Mouse (Mus musculus): ENCODE results near the gene Gm21454. TPM values are rescaled to one million over a fixed set of nuclear protein-coding genes. Genes with fewer than 3 reads are reported as not detected.
"Not testable (repeated sequence)": the region's sequence is repeated elsewhere in the genome, so short reads cannot be mapped to it uniquely, and the experiment has no call there.

Gene Gm21454
- not detected in 2 replicates for polyA plus RNA-seq (2014; fragmentation: Nextera tagmentation; extraction: Ambion mirVana)

DNA sequence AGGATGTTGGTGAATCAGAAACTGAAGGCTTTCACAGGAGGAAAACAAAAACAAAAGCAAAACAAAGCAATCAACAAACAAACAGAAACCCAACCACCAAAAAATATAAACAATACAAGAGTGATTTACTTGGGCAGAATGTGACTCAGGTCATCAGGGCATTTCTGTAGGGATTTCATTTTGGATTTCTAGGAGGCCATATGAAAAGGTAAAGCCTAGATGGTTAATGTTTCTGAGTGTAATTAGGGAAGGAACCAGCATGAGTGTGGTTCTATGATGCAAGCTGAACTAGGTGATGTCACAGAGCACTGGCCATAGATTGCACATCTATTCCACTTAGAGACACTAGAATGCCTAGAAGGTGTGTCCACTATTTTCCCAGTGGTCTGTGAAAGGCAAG is at the start of gene Gm21454, which contains the start of gene Gm21440:
Gm21454 (plus strand) TSS at position 352 of the 400 bp plus-strand sequence.
Gm21440 (plus strand) TSS at position 301 of the 400 bp plus-strand sequence.
- not testable (repeated sequence) for H3K27me3 ChIP-seq (ENCODE audit: control insufficient read depth, insufficient read depth, low read length); H3K9ac ChIP-seq (ENCODE audit: low read length); ATAC-seq (ENCODE audit: insufficient number of reproducible peaks, insufficient read depth, low FRiP score, low read depth); H3K4me3 ChIP-seq (ENCODE audit: control insufficient read depth in 1 of 2, insufficient read depth in 1 of 2, low read depth in 1 of 2, low read length in 2 of 2); H3K4me1 ChIP-seq (ENCODE audit: control insufficient read depth in 2 of 2, insufficient read depth in 2 of 2, low read length in 2 of 2); H3K4me2 ChIP-seq (ENCODE audit: low read length); H3K27ac ChIP-seq (replicated peaks in 1 of 2; ENCODE audit: control insufficient read depth in 1 of 2, insufficient read depth in 1 of 2, low read depth in 2 of 2, low read length in 2 of 2); H3K36me3 ChIP-seq (ENCODE audit: control insufficient read depth, insufficient read depth, low read length); H3K9me3 ChIP-seq (ENCODE audit: control insufficient read depth, low read length)

- not testable (repeated sequence) for H3K4me2 ChIP-seq (ENCODE audit: low read length); ATAC-seq (ENCODE audit: insufficient number of reproducible peaks, insufficient read depth, low FRiP score, low read depth); H3K27ac ChIP-seq (replicated peaks in 1 of 2; ENCODE audit: control insufficient read depth in 1 of 2, insufficient read depth in 1 of 2, low read depth in 2 of 2, low read length in 2 of 2); H3K9me3 ChIP-seq (ENCODE audit: control insufficient read depth, low read length); H3K4me3 ChIP-seq (ENCODE audit: control insufficient read depth in 1 of 2, insufficient read depth in 1 of 2, low read depth in 1 of 2, low read length in 2 of 2); H3K9ac ChIP-seq (ENCODE audit: low read length); H3K36me3 ChIP-seq (ENCODE audit: control insufficient read depth, insufficient read depth, low read length); H3K4me1 ChIP-seq (ENCODE audit: control insufficient read depth in 2 of 2, insufficient read depth in 2 of 2, low read length in 2 of 2); H3K27me3 ChIP-seq (ENCODE audit: control insufficient read depth, insufficient read depth, low read length)
- WGBS, result no CpG with 5 or more reads among the region's 3 CpGs
These were observed 28.4 kb upstream of the Gm21454 start, which contains the start of gene Gm21828 for GRCm38 (mm10) chrY:13223828-13224227. Gene Gm21828, minus strand, starts transcription at chrY:13223928.

DNA sequence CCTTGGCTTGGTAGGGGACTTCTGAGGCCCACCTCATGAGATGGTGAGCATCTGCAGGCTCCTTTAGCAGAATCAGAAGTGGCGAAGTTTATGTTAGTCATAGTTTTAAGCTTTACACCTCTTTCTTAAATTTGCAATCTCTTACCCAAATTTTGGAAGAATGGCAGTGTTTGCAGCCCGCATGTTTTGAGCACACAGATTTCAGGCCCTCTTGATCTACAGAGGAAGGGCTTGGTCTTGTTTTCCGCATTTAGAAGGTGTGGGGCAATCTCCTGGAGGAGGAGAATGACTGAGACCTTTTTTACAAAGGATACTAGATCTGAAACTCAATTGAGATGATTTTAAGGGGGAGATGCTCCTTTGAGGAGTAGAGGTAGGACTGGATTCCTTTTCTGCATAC is 96.7 kb downstream of the Gm21454 start, which contains the start of gene Gm21725:
Gm21725 (minus strand) TSS at position 101 of the 400 bp plus-strand sequence.
- not testable (repeated sequence) for H3K4me2 ChIP-seq (ENCODE audit: low read length); H3K36me3 ChIP-seq (ENCODE audit: control insufficient read depth, insufficient read depth, low read length); H3K27ac ChIP-seq (replicated peaks in 1 of 2; ENCODE audit: control insufficient read depth in 1 of 2, insufficient read depth in 1 of 2, low read depth in 2 of 2, low read length in 2 of 2); H3K9ac ChIP-seq (ENCODE audit: low read length); ATAC-seq (ENCODE audit: insufficient number of reproducible peaks, insufficient read depth, low FRiP score, low read depth); H3K27me3 ChIP-seq (ENCODE audit: control insufficient read depth, insufficient read depth, low read length); H3K4me1 ChIP-seq (ENCODE audit: control insufficient read depth in 2 of 2, insufficient read depth in 2 of 2, low read length in 2 of 2); H3K4me3 ChIP-seq (ENCODE audit: control insufficient read depth in 1 of 2, insufficient read depth in 1 of 2, low read depth in 1 of 2, low read length in 2 of 2); H3K9me3 ChIP-seq (ENCODE audit: control insufficient read depth, low read length)
- WGBS, result no CpG with 5 or more reads among the region's 3 CpGs

Other genes starting within 250 kb of the Gm21454 start
- gene Gm20807, start 209.6 kb upstream of the Gm21454 start, polyA plus RNA-seq (2014; fragmentation: Nextera tagmentation; extraction: Ambion mirVana), result not detected in 2 replicates
- not detected in 2 replicates for gene Gm21891, start 119.0 kb upstream of the Gm21454 start, polyA plus RNA-seq (2014; fragmentation: Nextera tagmentation; extraction: Ambion mirVana)
- not detected in 2 replicates for gene Gm21425, start 90.5 kb upstream of the Gm21454 start, polyA plus RNA-seq (2014; fragmentation: Nextera tagmentation; extraction: Ambion mirVana)
- gene Gm21828, start 28.5 kb upstream of the Gm21454 start, polyA plus RNA-seq (2014; fragmentation: Nextera tagmentation; extraction: Ambion mirVana), result not detected in 2 replicates
- gene Gm21440, start 51 bp upstream of the Gm21454 start, polyA plus RNA-seq (2014; fragmentation: Nextera tagmentation; extraction: Ambion mirVana), result not detected in 2 replicates
- not detected in 2 replicates for gene Gm21725, start 96.6 kb downstream of the Gm21454 start, polyA plus RNA-seq (2014; fragmentation: Nextera tagmentation; extraction: Ambion mirVana)
- not detected in 2 replicates for gene Gm21866, start 213.1 kb downstream of the Gm21454 start, polyA plus RNA-seq (2014; fragmentation: Nextera tagmentation; extraction: Ambion mirVana)
- gene Gm20773, start 241.6 kb downstream of the Gm21454 start, polyA plus RNA-seq (2014; fragmentation: Nextera tagmentation; extraction: Ambion mirVana), result not detected in 2 replicates